In the genomic region with DNA sequence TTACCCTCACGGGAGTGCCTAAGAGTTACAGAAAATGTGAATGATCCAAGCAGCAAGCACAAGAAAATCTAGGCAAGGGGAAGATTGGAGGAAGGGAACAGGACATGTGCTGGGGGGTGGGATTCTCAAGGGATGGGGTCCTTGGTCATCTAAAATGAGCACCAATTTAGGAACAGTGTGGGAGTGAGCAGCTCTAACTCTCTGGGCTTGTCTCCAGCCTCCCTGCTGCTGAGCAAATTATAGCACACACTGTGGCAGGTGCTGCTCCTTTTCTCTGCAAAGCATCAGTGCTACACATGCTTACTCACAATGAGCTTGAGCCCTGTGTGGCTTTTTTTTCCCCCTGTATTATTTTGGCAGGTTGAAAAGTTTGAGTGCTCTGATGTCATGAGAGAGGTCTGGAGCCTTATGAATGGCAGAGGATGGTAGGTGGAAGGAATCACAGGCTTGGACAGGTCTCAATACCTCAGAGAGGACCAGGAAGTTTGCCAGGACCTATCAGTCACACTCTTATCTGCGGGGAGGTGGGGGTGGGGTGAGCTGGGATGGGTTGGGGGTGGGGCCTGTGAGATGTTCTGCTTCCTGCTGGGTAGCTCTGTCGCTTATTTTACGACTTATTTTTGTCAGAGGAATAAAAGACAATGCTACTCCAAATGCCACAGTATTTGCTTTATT, we compare ENCODE assay signal across 19 mouse cellular contexts. TPM values are rescaled to one million over a fixed set of nuclear protein-coding genes. Genes with fewer than 3 reads are reported as not detected.
DNase-seq lines count a peak whose midpoint lies in the region; ATAC-seq and TF ChIP-seq lines count a peak whose summit lies in the region.
"Had no signal": no experiment of that assay in that cellular context is flagged by ENCODE, and none has a peak within 500 bp of the region (broad histone marks: within the 10 kb centered on the region; RNA-seq: fewer than 3 reads in every experiment).

No protein-coding gene starts in this region.

- peak; percentile 5 for DNase-seq in forebrain, embryonic 14.5 days (ENCODE audit: low spot score)
- DNase-seq in forebrain, embryonic 11.5 days (ENCODE audit: low spot score), result no peak
- DNase-seq in heart, postnatal 4 days, result peak; percentile 10
- no peak for DNase-seq in heart, adult 11 months
- DNase-seq in thymus, adult 2 months, result no peak
- no peak for DNase-seq in thymus, postnatal 10 days (ENCODE audit: low spot score in 2 of 2)
- no peak for DNase-seq in urinary bladder, adult 18-20 months (ENCODE audit: low spot score in 2 of 2)
- no peak for DNase-seq in retina, postnatal 1 day
- DNase-seq: adrenal gland, adult 8-10 months; cerebellum, adult 11-12 months; layer of hippocampus, postnatal 36 days; thymus, adult 18-20 months had no signal

- WGBS in forebrain, embryonic 14.5 days, result 83% methylated on average over 4 of the region's 4 CpGs
- 82% methylated on average over 4 of the region's 4 CpGs for WGBS in forebrain, embryonic 11.5 days
- WGBS in thymus, adult 2 months, result 87% methylated on average over 4 of the region's 4 CpGs

- H3K27ac ChIP-seq in forebrain, embryonic 14.5 days (ENCODE audit: low read depth, low read length), result no peak overlapping the region
- H3K27ac ChIP-seq in forebrain, embryonic 11.5 days (ENCODE audit: low read depth, low read length), result no peak overlapping the region
- H3K27ac ChIP-seq in thymus, adult 2 months (ENCODE audit: control insufficient read depth, insufficient read depth, low read length), result 0 out of 2 replicates have a peak overlapping the region, but pooled peaks have one; percentile 28
- H3K27ac ChIP-seq: embryonic facial prominence, embryonic 15.5 days; forebrain, embryonic 10.5 days; hindbrain, embryonic 10.5 days; kidney, embryonic 15.5 days; liver, embryonic 15.5 days; midbrain, embryonic 15.5 days had no signal

- H3K4me2 ChIP-seq in forebrain, embryonic 14.5 days (ENCODE audit: low read length), result no peak overlapping the region
- H3K4me2 ChIP-seq in forebrain, embryonic 11.5 days (ENCODE audit: low read depth, low read length, severe bottlenecking), result no peak overlapping the region
- H3K4me2 ChIP-seq: embryonic facial prominence, embryonic 15.5 days; kidney, embryonic 15.5 days; liver, embryonic 15.5 days; midbrain, embryonic 15.5 days had no signal

- no peak overlapping the region for H3K4me3 ChIP-seq in forebrain, embryonic 14.5 days (ENCODE audit: low read depth, low read length)
- H3K4me3 ChIP-seq in forebrain, embryonic 11.5 days (ENCODE audit: low read depth, low read length), result no peak overlapping the region
- H3K4me3 ChIP-seq in thymus, adult 2 months (ENCODE audit: control insufficient read depth, insufficient read depth, low read length), result no peak overlapping the region
- H3K4me3 ChIP-seq: embryonic facial prominence, embryonic 15.5 days; forebrain, embryonic 10.5 days; hindbrain, embryonic 10.5 days; kidney, embryonic 15.5 days; liver, embryonic 15.5 days; midbrain, embryonic 15.5 days had no signal

- H3K9me3 ChIP-seq in forebrain, embryonic 14.5 days (replicated peaks; ENCODE audit: control insufficient read depth, low read length), result peaks cover 2% of the 10 kb centered on the region; the same call in 1 of the 2 replicates
- H3K9me3 ChIP-seq in forebrain, embryonic 11.5 days (ENCODE audit: control insufficient read depth, low read length), result no peaks in the 10 kb centered on the region
- H3K9me3 ChIP-seq: embryonic facial prominence, embryonic 15.5 days had no signal

- no peaks in the 10 kb centered on the region for H3K27me3 ChIP-seq in forebrain, embryonic 14.5 days (replicated peaks; ENCODE audit: control insufficient read depth, insufficient read depth, low read length)
- H3K27me3 ChIP-seq in forebrain, embryonic 11.5 days (ENCODE audit: control insufficient read depth, insufficient read depth, low read length), result no peaks in the 10 kb centered on the region
- no peaks in the 10 kb centered on the region for H3K27me3 ChIP-seq in thymus, adult 2 months (ENCODE audit: control insufficient read depth, insufficient read depth, low read length)
- H3K27me3 ChIP-seq: embryonic facial prominence, embryonic 15.5 days; kidney, embryonic 15.5 days; liver, embryonic 15.5 days; midbrain, embryonic 15.5 days had no signal

- no peak for TF ChIP-seq CTCF in thymus, adult 2 months (IDR thresholded peaks at IDR 0.05; ENCODE audit: borderline replicate concordance, control insufficient read depth, extremely low read depth, insufficient read depth, low read length, poor library complexity)

- H3K36me3 ChIP-seq in forebrain, embryonic 14.5 days (ENCODE audit: control insufficient read depth, insufficient read depth, low read length), result peaks cover 28% of the 10 kb centered on the region
- no peaks in the 10 kb centered on the region for H3K36me3 ChIP-seq in forebrain, embryonic 11.5 days (ENCODE audit: control insufficient read depth, insufficient read depth, low read length)
- peaks cover 22% of the 10 kb centered on the region for H3K36me3 ChIP-seq in thymus, adult 2 months (ENCODE audit: control insufficient read depth, insufficient read depth, low read length)

- H3K9ac ChIP-seq in forebrain, embryonic 14.5 days (ENCODE audit: low read length), result no peak overlapping the region
- H3K9ac ChIP-seq in forebrain, embryonic 11.5 days (ENCODE audit: low read length), result no peak overlapping the region
- H3K9ac ChIP-seq: embryonic facial prominence, embryonic 15.5 days; kidney, embryonic 15.5 days; liver, embryonic 15.5 days; midbrain, embryonic 15.5 days had no signal

- TF ChIP-seq POLR2A in thymus, adult 2 months (IDR thresholded peaks at IDR 0.05; ENCODE audit: control insufficient read depth, extremely low read depth, insufficient read depth, low read length, poor library complexity), result no peak

- H3K4me1 ChIP-seq in forebrain, embryonic 14.5 days (ENCODE audit: control insufficient read depth, insufficient read depth, low read length), result no peaks in the 10 kb centered on the region
- H3K4me1 ChIP-seq in forebrain, embryonic 11.5 days (replicated peaks; ENCODE audit: control insufficient read depth, insufficient read depth, low read length), result no peaks in the 10 kb centered on the region
- peaks cover 10% of the 10 kb centered on the region for H3K4me1 ChIP-seq in thymus, adult 2 months (replicated peaks; ENCODE audit: control insufficient read depth, insufficient read depth, low read length)
- H3K4me1 ChIP-seq: embryonic facial prominence, embryonic 15.5 days; forebrain, embryonic 10.5 days; hindbrain, embryonic 10.5 days; kidney, embryonic 15.5 days; liver, embryonic 15.5 days; midbrain, embryonic 15.5 days had no signal

- ATAC-seq in forebrain, embryonic 14.5 days, result no peak
- ATAC-seq in forebrain, embryonic 11.5 days (replicated peaks; ENCODE audit: low FRiP score), result no peak
- ATAC-seq: lung, postnatal 0 days; midbrain, embryonic 15.5 days had no signal

RNA-seq across cellular contexts. Expression of gene Cxcr6, which starts 17.3 kb away (rescaled TPM):
- 0.09 TPM in 1 of 2 replicates, not detected in the other for polyA plus RNA-seq in forebrain, embryonic 14.5 days (2014; fragmentation: Nextera tagmentation; extraction: Ambion mirVana)
- 0.09 and 0.19 TPM in 2 replicates for polyA plus RNA-seq in forebrain, embryonic 11.5 days (2014; fragmentation: Nextera tagmentation; extraction: Ambion mirVana)
- total RNA-seq in heart, postnatal 4 days (2021), result not detected
- 4.3 and 4.6 TPM in 2 replicates for polyA plus RNA-seq in thymus, adult 2 months (2012; rRNA removed)
- total RNA-seq: layer of hippocampus, postnatal 36 days had no signal
- polyA plus RNA-seq: hindbrain, embryonic 10.5 days had no signal

Comparison
In these comparisons a context has a peak if more than half of its experiments do, and no peak if none do; other contexts are left out.
1. DNase-seq: peak in forebrain, embryonic 14.5 days (single experiment) and heart, postnatal 4 days (single experiment); none in forebrain, embryonic 11.5 days (single experiment), heart, adult 11 months (single experiment), thymus, adult 2 months (single experiment), thymus, postnatal 10 days (0 of 2), urinary bladder, adult 18-20 months (0 of 2) and retina, postnatal 1 day (single experiment).